Comparison of ENCODE assay signal across 16 mouse cellular contexts in genomic region chr2:125598958-125599357, GRCm38 (mm10).
"Had no signal": no experiment of that assay in that cellular context is flagged by ENCODE, and none has a peak within 500 bp of the region (broad histone marks: within the 10 kb centered on the region; RNA-seq: fewer than 3 reads in every experiment).

No protein-coding gene starts in this region.

- H3K9ac ChIP-seq: liver, embryonic 13.5 days; lung, embryonic 14.5 days; midbrain, embryonic 13.5 days had no signal

- H3K4me2 ChIP-seq: liver, embryonic 13.5 days; lung, embryonic 14.5 days; midbrain, embryonic 13.5 days had no signal

- H3K4me3 ChIP-seq: left cerebral cortex, adult 2 months; liver, embryonic 13.5 days; megakaryocyte, embryonic 14.5 days; midbrain, embryonic 10.5 days; midbrain, embryonic 13.5 days had no signal

- H3K27ac ChIP-seq: left cerebral cortex, adult 2 months; liver, embryonic 13.5 days; midbrain, embryonic 10.5 days; midbrain, embryonic 13.5 days; stomach, postnatal 0 days had no signal

- H3K27me3 ChIP-seq: liver, embryonic 13.5 days; megakaryocyte, embryonic 14.5 days; midbrain, embryonic 13.5 days had no signal

- H3K9me3 ChIP-seq: liver, embryonic 13.5 days; megakaryocyte, embryonic 14.5 days; midbrain, embryonic 10.5 days; midbrain, embryonic 13.5 days had no signal

- ATAC-seq: midbrain, embryonic 13.5 days; midbrain, embryonic 16.5 days had no signal

- H3K4me1 ChIP-seq: liver, embryonic 13.5 days; midbrain, embryonic 10.5 days; midbrain, embryonic 13.5 days had no signal

- DNase-seq: kidney, adult 9 months; kidney, postnatal 10 days; layer of hippocampus, postnatal 36 days; liver, embryonic 13.5 days; lung, embryonic 14.5 days; right cerebral cortex, adult 18-20 months; right cerebral cortex, postnatal 14 days; right cerebral cortex, postnatal 4 days; thymus, adult 18-20 months; thymus, postnatal 36 days had no signal
